Mouse (Mus musculus): ENCODE measurements around the gene Apbb1ip. TPM values are rescaled to one million over a fixed set of nuclear protein-coding genes. Genes with fewer than 3 reads are reported as not detected.

Gene Apbb1ip
- total and polyA plus RNA-seq, 2 experiments from 2014 or later: 1.6 to 5.3 TPM

DNA sequence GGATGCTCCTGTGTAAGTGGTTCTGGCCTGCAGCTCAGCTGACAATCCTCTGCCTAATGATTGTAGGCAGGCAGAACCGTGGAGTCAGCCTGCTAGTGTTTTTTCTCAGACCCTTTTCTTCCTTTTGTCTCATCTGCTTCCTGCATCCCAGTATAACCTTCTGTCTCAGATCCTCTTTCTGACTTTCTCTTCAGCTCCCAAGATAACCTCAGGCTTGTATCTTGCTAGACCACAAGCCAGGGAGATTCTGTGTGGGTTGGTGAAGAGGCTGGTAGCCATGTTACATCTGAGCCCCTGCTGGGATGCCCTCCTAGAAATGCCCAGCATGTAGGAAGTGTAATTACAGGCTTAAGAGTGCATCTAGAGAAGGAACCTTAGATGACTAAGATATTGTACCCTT, 16.5 kb downstream of the Apbb1ip start:
- no peak for TF ChIP-seq EP300 (IDR thresholded peaks at IDR 0.05; ENCODE audit: low read depth)
- TF ChIP-seq CTCF (IDR thresholded peaks at IDR 0.05; ENCODE audit: low read depth): no peak
- H3K27ac ChIP-seq (ENCODE audit: low read depth): no peak overlapping the region
- no peak overlapping the region for H3K9ac ChIP-seq (replicated peaks; ENCODE audit: low read depth, low read length)
- no peaks in the 10 kb centered on the region for H3K27me3 ChIP-seq (ENCODE audit: control insufficient read depth, insufficient read depth, low read length)
- H3K4me1 ChIP-seq (ENCODE audit: control insufficient read depth, insufficient read depth): no peaks in the 10 kb centered on the region
- WGBS: 21% methylated on average over 1 of the region's 1 CpGs
- H3K36me3 ChIP-seq (replicated peaks; ENCODE audit: control insufficient read depth, insufficient read depth, low read length): no peaks in the 10 kb centered on the region
- H3K4me3 ChIP-seq (ENCODE audit: low read depth, low read length): no peak overlapping the region
- ATAC-seq (ENCODE audit: insufficient read depth, low read depth): no peak
- no peak for DNase-seq (ENCODE audit: low spot score)
- no peaks in the 10 kb centered on the region for H3K9me3 ChIP-seq (replicated peaks; ENCODE audit: control insufficient read depth, low read length)
- no peak overlapping the region for H3K4me2 ChIP-seq (ENCODE audit: low read depth, low read length)

DNA sequence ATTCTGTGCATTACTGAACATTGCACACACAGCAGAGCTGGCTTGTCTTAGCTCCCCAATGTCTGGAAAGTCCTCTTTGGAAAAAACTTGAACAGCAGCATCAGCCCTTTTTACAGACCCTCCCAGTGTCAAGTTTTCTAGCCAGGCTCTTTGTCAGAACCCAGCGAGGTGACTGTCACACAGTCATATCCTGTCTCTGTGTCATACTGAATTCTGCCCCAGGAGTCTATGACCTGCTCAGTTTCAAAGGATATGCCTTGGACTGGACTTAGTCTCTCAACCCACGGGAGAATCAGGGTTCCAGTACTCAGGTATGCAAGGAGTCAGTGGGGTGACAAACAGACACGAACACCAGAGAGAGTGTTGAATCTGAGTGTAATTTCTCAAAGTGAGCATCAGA, 21.2 kb downstream of the Apbb1ip start:
- Histone ChIP-seq H3K36me3 (replicated peaks; ENCODE audit: control insufficient read depth, insufficient read depth, low read length) (no peaks in the 10 kb centered on the region), H3K4me3 (ENCODE audit: low read depth, low read length) (no peak overlapping the region), H3K4me2 (ENCODE audit: low read depth, low read length) (no peak overlapping the region), H3K27me3 (ENCODE audit: control insufficient read depth, insufficient read depth, low read length) (no peaks in the 10 kb centered on the region), H3K9ac (replicated peaks; ENCODE audit: low read depth, low read length) (no peak overlapping the region), H3K9me3 (replicated peaks; ENCODE audit: control insufficient read depth, low read length) (no peaks in the 10 kb centered on the region), H3K4me1 (ENCODE audit: control insufficient read depth, insufficient read depth) (no peaks in the 10 kb centered on the region), H3K27ac (ENCODE audit: low read depth) (no peak overlapping the region)
- TF ChIP-seq EP300 (IDR thresholded peaks at IDR 0.05; ENCODE audit: low read depth) (no peak), CTCF (IDR thresholded peaks at IDR 0.05; ENCODE audit: low read depth) (no peak)
- DNase-seq (ENCODE audit: low spot score) (no peak), ATAC-seq (ENCODE audit: insufficient read depth, low read depth) (no peak)
- WGBS: 63% methylated on average over 3 of the region's 3 CpGs

GRCm38 (mm10) chr2:22796487-22796886, 22.6 kb downstream of the Apbb1ip start:
- ATAC-seq (ENCODE audit: insufficient read depth, low read depth) (no peak), DNase-seq (ENCODE audit: low spot score) (no peak)
- Histone ChIP-seq H3K9ac (replicated peaks; ENCODE audit: low read depth, low read length) (no peak overlapping the region), H3K4me3 (ENCODE audit: low read depth, low read length) (no peak overlapping the region), H3K27me3 (ENCODE audit: control insufficient read depth, insufficient read depth, low read length) (no peaks in the 10 kb centered on the region), H3K4me2 (ENCODE audit: low read depth, low read length) (no peak overlapping the region), H3K27ac (ENCODE audit: low read depth) (no peak overlapping the region), H3K4me1 (ENCODE audit: control insufficient read depth, insufficient read depth) (no peaks in the 10 kb centered on the region), H3K9me3 (replicated peaks; ENCODE audit: control insufficient read depth, low read length) (no peaks in the 10 kb centered on the region), H3K36me3 (replicated peaks; ENCODE audit: control insufficient read depth, insufficient read depth, low read length) (no peaks in the 10 kb centered on the region)
- TF ChIP-seq CTCF (IDR thresholded peaks at IDR 0.05; ENCODE audit: low read depth) (no peak), EP300 (IDR thresholded peaks at IDR 0.05; ENCODE audit: low read depth) (no peak)

- no peak overlapping the region for H3K9ac ChIP-seq (replicated peaks; ENCODE audit: low read depth, low read length)
- 71% methylated on average over 2 of the region's 2 CpGs for WGBS
- no peak overlapping the region for H3K4me2 ChIP-seq (ENCODE audit: low read depth, low read length)
- no peak overlapping the region for H3K27ac ChIP-seq (ENCODE audit: low read depth)
- H3K9me3 ChIP-seq (replicated peaks; ENCODE audit: control insufficient read depth, low read length): no peaks in the 10 kb centered on the region
- TF ChIP-seq CTCF (IDR thresholded peaks at IDR 0.05; ENCODE audit: low read depth) (no peak), EP300 (IDR thresholded peaks at IDR 0.05; ENCODE audit: low read depth) (no peak)
- DNase-seq (ENCODE audit: low spot score): no peak
- H3K36me3 ChIP-seq (replicated peaks; ENCODE audit: control insufficient read depth, insufficient read depth, low read length): no peaks in the 10 kb centered on the region
- no peak for ATAC-seq (ENCODE audit: insufficient read depth, low read depth)
- H3K4me3 ChIP-seq (ENCODE audit: low read depth, low read length): no peak overlapping the region
- no peaks in the 10 kb centered on the region for H3K27me3 ChIP-seq (ENCODE audit: control insufficient read depth, insufficient read depth, low read length)
- no peaks in the 10 kb centered on the region for H3K4me1 ChIP-seq (ENCODE audit: control insufficient read depth, insufficient read depth)
These were observed 25.6 kb downstream of the Apbb1ip start for GRCm38 (mm10) chr2:22799430-22800041.

- TF ChIP-seq CTCF (IDR thresholded peaks at IDR 0.05; ENCODE audit: low read depth) (no peak), EP300 (IDR thresholded peaks at IDR 0.05; ENCODE audit: low read depth) (no peak)
These were observed 31.7 kb downstream of the Apbb1ip start for GRCm38 (mm10) chr2:22805589-22805988.

GRCm38 (mm10) chr2:22806576-22806975, 32.7 kb downstream of the Apbb1ip start:
- no peaks in the 10 kb centered on the region for H3K36me3 ChIP-seq (replicated peaks; ENCODE audit: control insufficient read depth, insufficient read depth, low read length)
- H3K27ac ChIP-seq (ENCODE audit: low read depth): peak overlapping the region; percentile 48; the same call in 1 of the 2 replicates
- ATAC-seq (ENCODE audit: insufficient read depth, low read depth) (no peak), DNase-seq (ENCODE audit: low spot score) (no peak)
- no peaks in the 10 kb centered on the region for H3K9me3 ChIP-seq (replicated peaks; ENCODE audit: control insufficient read depth, low read length)
- WGBS: 80% methylated on average over 1 of the region's 1 CpGs
- H3K4me3 ChIP-seq (ENCODE audit: low read depth, low read length): no peak overlapping the region
- H3K4me1 ChIP-seq (ENCODE audit: control insufficient read depth, insufficient read depth): no peaks in the 10 kb centered on the region
- H3K27me3 ChIP-seq (ENCODE audit: control insufficient read depth, insufficient read depth, low read length): no peaks in the 10 kb centered on the region
- TF ChIP-seq CTCF (IDR thresholded peaks at IDR 0.05; ENCODE audit: low read depth): no peak
- TF ChIP-seq EP300 (IDR thresholded peaks at IDR 0.05; ENCODE audit: low read depth): no peak
- H3K9ac ChIP-seq (replicated peaks; ENCODE audit: low read depth, low read length): no peak overlapping the region
- H3K4me2 ChIP-seq (ENCODE audit: low read depth, low read length): no peak overlapping the region

More at GRCm38 (mm10) chr2:22805589-22805988, 31.7 kb downstream of the Apbb1ip start:
- Histone ChIP-seq H3K9ac (replicated peaks; ENCODE audit: low read depth, low read length) (no peak overlapping the region), H3K4me3 (ENCODE audit: low read depth, low read length) (no peak overlapping the region), H3K27ac (ENCODE audit: low read depth) (no peak overlapping the region), H3K4me2 (ENCODE audit: low read depth, low read length) (no peak overlapping the region), H3K36me3 (replicated peaks; ENCODE audit: control insufficient read depth, insufficient read depth, low read length) (no peaks in the 10 kb centered on the region), H3K27me3 (ENCODE audit: control insufficient read depth, insufficient read depth, low read length) (no peaks in the 10 kb centered on the region), H3K9me3 (replicated peaks; ENCODE audit: control insufficient read depth, low read length) (no peaks in the 10 kb centered on the region), H3K4me1 (ENCODE audit: control insufficient read depth, insufficient read depth) (no peaks in the 10 kb centered on the region)
- 60% methylated on average over 2 of the region's 2 CpGs for WGBS
- no peak for DNase-seq (ENCODE audit: low spot score)
- no peak for ATAC-seq (ENCODE audit: insufficient read depth, low read depth)

All from heart, postnatal 0 days (tissue).